Mouse (Mus musculus) forebrain, embryonic 10.5 days (tissue): ENCODE measurements at regions not wholly inside any gene's neighbourhood (a gene's known extent, or its start where the extent isn't known, plus 50 kb on each side); places are given as distances from the start of the nearest gene placed in this dataset.

Experiments used
- DNase-seq: peaks from one replicate; pipeline ENCODE4 v3.0.0-alpha.2; 2017; ENCODE audit warnings: low spot score; ENCODE audit errors: extremely low spot score
- H3K27ac ChIP-seq: fragments of 300-500 bp; sonication (generic); 2 replicates; pipeline ENCODE4 v1.5.1; 2016; ENCODE audit warnings: mild to moderate bottlenecking
- H3K27me3 ChIP-seq: fragments of 300-500 bp; sonication (generic); 2 replicates; pipeline ENCODE4 v1.6.1; 2016; ENCODE audit warnings: mild to moderate bottlenecking; ENCODE audit not compliant: poor library complexity, severe bottlenecking
- H3K36me3 ChIP-seq: fragments of 300-500 bp; sonication (generic); replicated peaks from 2 replicates; pipeline ENCODE4 v1.6.1; 2016; ENCODE audit warnings: mild to moderate bottlenecking, moderate library complexity
- H3K4me1 ChIP-seq: fragments of 300-500 bp; sonication (generic); 2 replicates; pipeline ENCODE4 v1.6.1; 2016
- H3K4me3 ChIP-seq: fragments of 300-500 bp; sonication (generic); 2 replicates; pipeline ENCODE4 v1.5.1; 2016; ENCODE audit warnings: mild to moderate bottlenecking, moderate library complexity
- H3K9me3 ChIP-seq: fragments of 300-500 bp; sonication (generic); 2 replicates; pipeline ENCODE4 v1.6.1; 2016; ENCODE audit warnings: mild to moderate bottlenecking, moderate library complexity
- WGBS: fragments of 180-500 bp; shearing (Covaris S2); methylation state at CpG from one replicate; pipeline ENCODE4 v1.1.7; 2016; 5-methylcytosine and 5-hydroxymethylcytosine counted together

DNA sequence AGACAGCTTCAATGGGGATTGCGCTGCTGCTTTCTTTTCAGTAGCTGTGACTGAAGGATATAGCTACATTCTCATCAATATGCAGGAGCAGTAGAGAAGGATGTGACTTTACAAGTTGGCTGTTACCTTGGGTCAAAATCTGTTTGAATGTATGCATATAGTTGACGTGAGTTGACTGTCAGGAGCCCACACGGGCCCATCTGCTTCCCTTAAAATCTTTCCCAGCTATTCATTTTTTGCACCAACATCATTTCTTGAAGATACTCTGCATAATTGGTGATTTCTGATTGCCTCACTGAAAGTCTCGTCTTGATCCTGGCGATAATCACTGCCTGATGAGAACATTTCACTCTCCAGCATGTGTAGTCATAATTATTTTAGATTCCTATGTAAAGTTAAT, 92.7 kb upstream of the Rnd3 start:
- WGBS, result 76% methylated on average over 5 of the region's 5 CpGs
- no peaks in the 10 kb centered on the region for H3K9me3 ChIP-seq
- H3K4me3 ChIP-seq, result no peak overlapping the region
- H3K27ac ChIP-seq, result no peak overlapping the region
- H3K27me3 ChIP-seq, result no peaks in the 10 kb centered on the region
- DNase-seq, result no peak
- peaks cover 16% of the 10 kb centered on the region for H3K4me1 ChIP-seq
- H3K36me3 ChIP-seq, result no peaks in the 10 kb centered on the region

DNA sequence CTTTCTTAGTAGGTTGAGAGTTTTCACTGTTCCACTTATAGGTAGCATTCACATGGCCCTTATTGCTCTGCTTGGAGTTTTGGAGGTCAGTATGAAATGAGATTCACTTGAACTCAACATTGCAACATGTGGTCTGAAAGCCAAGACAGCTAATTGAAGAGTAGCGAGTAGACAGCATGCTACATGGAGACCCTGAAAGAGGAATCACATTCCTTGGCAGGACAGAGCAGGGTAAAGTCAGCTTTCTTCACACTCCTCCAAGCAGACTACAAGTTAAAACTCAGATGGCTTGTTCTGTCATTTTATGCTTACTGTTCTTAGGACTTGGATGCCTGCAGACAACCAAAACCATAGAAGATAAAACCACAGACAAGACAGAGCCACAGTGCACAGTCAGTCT, 91.1 kb upstream of the Rnd3 start:
- Histone ChIP-seq H3K4me1 (peaks cover 16% of the 10 kb centered on the region), H3K27me3 (no peaks in the 10 kb centered on the region), H3K4me3 (no peak overlapping the region), H3K27ac (no peak overlapping the region), H3K36me3 (no peaks in the 10 kb centered on the region), H3K9me3 (no peaks in the 10 kb centered on the region)
- DNase-seq, result no peak
- 91% methylated on average over 1 of the region's 1 CpGs for WGBS

DNA sequence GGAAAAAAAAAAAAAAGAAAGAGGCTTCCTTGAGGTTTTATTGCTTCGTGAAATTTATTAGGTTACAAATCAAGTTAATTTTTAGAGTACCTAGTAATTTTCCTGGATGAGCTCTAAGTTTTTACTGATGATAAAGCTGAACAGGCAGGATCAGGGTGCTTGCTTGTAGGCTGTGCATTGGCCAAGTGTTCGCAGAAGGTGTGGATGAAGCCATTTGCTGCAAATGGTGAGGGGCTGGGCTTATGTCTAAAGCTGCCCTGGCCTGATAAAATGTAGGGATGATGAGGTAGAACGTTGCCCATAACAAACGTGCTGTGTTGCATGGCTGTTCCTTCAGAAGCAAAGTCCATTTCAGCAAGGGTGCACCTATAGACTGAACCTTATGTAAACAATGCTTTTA, 90.1 kb upstream of the Rnd3 start:
- 70% methylated on average over 4 of the region's 4 CpGs for WGBS
- Histone ChIP-seq H3K27me3 (no peaks in the 10 kb centered on the region), H3K4me3 (no peak overlapping the region)

DNA sequence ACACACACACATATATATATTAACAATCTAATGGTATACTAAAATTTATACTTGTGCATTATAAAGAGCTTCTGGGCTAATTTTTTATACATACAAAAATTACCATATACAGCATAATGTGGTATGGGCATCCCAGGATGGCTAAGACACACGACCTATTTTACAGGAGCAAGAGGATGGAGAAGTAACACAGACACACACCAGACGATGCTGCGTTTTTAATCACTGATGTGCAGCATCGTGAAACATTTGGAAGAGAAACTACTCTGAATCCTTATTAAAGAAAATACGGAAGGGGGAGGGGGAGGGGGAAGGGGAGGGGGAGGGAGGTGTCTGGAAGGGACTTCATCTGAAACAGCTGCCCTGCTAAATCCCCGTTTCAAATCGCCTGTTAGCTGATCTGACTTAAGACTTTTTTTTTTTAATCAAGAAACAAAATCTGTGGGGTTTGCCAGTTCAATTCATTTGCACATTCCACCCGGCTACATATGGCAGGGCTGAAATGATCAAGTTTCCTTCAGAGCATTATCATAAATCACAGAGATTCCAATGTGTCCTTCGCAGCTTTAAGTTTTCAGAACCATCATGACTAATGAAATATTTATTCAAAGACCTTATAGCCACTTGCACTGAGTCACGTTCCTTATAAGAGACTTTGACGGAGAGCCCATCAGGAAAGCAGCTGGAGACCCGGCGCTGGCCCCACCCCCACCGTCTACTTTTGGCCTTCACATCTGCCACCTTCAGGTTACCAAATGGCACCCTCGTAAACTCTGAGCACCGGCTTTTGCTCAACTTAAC, 89.4 kb upstream of the Rnd3 start:
- no peak for DNase-seq
- 21% methylated on average over 16 of the region's 16 CpGs for WGBS
- H3K4me3 ChIP-seq, result no peak overlapping the region; the same call in 1 of the 2 replicates

More for the DNA sequence above, 90.1 kb upstream of the Rnd3 start:
- Histone ChIP-seq H3K27ac (no peak overlapping the region), H3K9me3 (no peaks in the 10 kb centered on the region), H3K4me1 (peaks cover 16% of the 10 kb centered on the region), H3K36me3 (no peaks in the 10 kb centered on the region)
- no peak for DNase-seq

DNA sequence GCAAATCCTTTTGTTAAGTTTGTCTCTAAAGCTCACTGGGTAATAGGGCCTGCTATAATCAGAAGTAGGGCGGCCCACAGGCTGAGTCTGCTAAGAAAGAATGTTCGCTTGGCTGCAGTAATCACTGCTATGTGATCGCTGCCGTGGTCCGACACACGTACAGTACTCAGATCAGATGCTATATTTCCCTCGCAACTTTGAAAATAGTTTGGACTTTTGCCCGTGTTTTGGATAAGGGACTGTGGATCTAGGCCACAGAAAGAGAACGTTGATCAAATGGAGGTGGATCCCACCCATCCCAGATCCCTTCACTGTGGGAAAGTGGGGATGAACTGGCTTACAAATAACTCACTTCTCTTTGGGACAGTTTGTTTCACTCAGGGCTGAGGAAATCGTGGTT, 88.5 kb upstream of the Rnd3 start:
- WGBS, result 90% methylated on average over 10 of the region's 10 CpGs
- no peak overlapping the region for H3K4me3 ChIP-seq
- H3K36me3 ChIP-seq, result no peaks in the 10 kb centered on the region
- DNase-seq, result no peak
- no peaks in the 10 kb centered on the region for H3K9me3 ChIP-seq
- no peak overlapping the region for H3K27ac ChIP-seq
- no peaks in the 10 kb centered on the region for H3K27me3 ChIP-seq
- H3K4me1 ChIP-seq, result peaks cover 16% of the 10 kb centered on the region

More for the DNA sequence above, 89.4 kb upstream of the Rnd3 start:
- Histone ChIP-seq H3K27ac (no peak overlapping the region), H3K36me3 (no peaks in the 10 kb centered on the region), H3K27me3 (no peaks in the 10 kb centered on the region), H3K4me1 (peaks cover 16% of the 10 kb centered on the region), H3K9me3 (no peaks in the 10 kb centered on the region)

DNA sequence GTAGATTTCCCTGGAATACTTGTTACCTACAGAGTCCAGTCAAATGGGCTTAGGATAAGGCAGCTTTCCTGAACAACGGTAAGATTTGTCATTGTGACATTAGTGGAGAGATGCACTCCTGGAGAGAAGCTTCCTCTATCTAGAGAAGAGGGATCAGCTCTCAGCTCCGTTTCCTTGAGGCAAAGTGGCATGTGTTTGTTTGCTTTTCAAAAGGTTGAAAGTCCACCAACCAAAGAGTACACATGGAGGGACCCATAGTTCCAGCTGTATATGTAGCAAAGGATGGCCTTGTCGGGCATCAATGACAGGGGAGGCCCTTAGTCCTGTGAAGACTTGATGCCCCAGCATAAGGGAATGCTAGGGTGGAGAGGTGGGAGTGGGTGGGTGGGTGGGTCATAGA, 87.9 kb upstream of the Rnd3 start:
- no peak for DNase-seq
- 81% methylated on average over 3 of the region's 3 CpGs for WGBS
- no peaks in the 10 kb centered on the region for H3K36me3 ChIP-seq
- H3K9me3 ChIP-seq, result no peaks in the 10 kb centered on the region
- no peak overlapping the region for H3K4me3 ChIP-seq
- peaks cover 16% of the 10 kb centered on the region for H3K4me1 ChIP-seq
- no peak overlapping the region for H3K27ac ChIP-seq
- no peaks in the 10 kb centered on the region for H3K27me3 ChIP-seq

DNA sequence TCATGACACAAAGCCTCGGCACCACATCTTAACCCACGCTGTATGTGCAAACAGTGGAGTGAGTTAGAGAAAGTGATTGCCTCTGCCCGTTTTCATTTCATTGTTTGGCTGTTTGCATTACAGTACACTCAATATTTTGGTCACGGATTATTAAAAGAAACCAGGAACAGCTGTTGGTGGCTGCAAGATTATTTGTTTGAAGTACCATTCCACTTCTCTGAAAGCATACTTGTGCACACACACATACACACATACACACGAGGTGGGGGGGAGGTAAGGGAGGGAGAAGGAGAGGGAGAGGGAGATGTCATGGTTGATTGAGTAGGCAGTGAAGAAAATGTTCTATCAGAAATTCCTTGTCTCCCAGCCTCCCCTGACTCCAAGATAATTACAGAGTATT, 85.5 kb upstream of the Rnd3 start:
- no peaks in the 10 kb centered on the region for H3K9me3 ChIP-seq
- H3K4me1 ChIP-seq, result peaks cover 12% of the 10 kb centered on the region
- no peak overlapping the region for H3K4me3 ChIP-seq
- no peaks in the 10 kb centered on the region for H3K27me3 ChIP-seq
- H3K36me3 ChIP-seq, result no peaks in the 10 kb centered on the region
- DNase-seq, result no peak
- WGBS, result 77% methylated on average over 5 of the region's 5 CpGs
- H3K27ac ChIP-seq, result no peak overlapping the region

DNA sequence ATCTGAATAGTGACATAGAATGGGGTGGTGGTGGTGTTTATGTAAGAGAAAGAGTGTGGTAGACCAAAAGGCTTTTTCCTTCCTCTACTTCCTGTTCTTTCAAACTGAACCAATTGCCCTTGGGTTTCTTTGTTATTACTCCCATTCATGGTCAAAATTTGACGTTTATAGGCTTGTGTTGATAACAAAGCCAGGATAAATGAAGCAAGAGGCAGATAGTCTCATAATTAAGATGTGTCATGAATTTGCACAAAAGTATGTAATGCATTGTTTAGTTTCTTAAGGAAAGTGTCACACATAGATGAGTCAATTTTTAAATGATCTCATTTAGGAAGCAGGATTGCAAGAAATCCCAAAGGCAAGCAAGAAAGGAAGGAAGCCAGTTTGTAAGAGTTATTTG, 73.9 kb upstream of the Rnd3 start:
- Histone ChIP-seq H3K27ac (no peak overlapping the region), H3K9me3 (no peaks in the 10 kb centered on the region), H3K27me3 (no peaks in the 10 kb centered on the region), H3K4me1 (peaks cover 10% of the 10 kb centered on the region; the same call in 1 of the 2 replicates), H3K4me3 (no peak overlapping the region), H3K36me3 (no peaks in the 10 kb centered on the region)
- 34% methylated on average over 1 of the region's 1 CpGs for WGBS
- no peak for DNase-seq

DNA sequence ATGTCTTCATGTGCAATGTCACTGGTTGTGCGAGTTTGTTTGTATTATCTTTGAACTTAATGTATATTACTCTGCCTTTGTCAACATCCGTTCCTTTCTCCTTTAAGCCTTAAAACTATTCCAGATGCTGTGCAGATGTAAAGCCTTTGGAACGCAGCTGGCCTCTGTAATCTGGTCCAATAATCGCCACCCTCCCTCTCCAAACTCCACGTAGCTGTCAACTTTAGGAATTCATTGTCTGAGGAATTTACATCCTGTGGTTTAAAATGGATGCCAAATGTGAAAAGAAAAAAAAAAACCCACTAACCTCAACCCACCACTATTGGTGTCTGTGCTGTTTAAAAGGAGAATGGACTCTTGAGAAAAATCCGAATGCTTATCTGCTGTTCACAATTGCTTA, 70.8 kb upstream of the Rnd3 start:
- no peaks in the 10 kb centered on the region for H3K36me3 ChIP-seq
- H3K4me3 ChIP-seq, result no peak overlapping the region
- DNase-seq, result no peak
- H3K9me3 ChIP-seq, result no peaks in the 10 kb centered on the region
- peaks cover 10% of the 10 kb centered on the region; the same call in 1 of the 2 replicates for H3K4me1 ChIP-seq
- H3K27ac ChIP-seq, result no peak overlapping the region
- no peaks in the 10 kb centered on the region for H3K27me3 ChIP-seq
- 63% methylated on average over 6 of the region's 6 CpGs for WGBS

DNA sequence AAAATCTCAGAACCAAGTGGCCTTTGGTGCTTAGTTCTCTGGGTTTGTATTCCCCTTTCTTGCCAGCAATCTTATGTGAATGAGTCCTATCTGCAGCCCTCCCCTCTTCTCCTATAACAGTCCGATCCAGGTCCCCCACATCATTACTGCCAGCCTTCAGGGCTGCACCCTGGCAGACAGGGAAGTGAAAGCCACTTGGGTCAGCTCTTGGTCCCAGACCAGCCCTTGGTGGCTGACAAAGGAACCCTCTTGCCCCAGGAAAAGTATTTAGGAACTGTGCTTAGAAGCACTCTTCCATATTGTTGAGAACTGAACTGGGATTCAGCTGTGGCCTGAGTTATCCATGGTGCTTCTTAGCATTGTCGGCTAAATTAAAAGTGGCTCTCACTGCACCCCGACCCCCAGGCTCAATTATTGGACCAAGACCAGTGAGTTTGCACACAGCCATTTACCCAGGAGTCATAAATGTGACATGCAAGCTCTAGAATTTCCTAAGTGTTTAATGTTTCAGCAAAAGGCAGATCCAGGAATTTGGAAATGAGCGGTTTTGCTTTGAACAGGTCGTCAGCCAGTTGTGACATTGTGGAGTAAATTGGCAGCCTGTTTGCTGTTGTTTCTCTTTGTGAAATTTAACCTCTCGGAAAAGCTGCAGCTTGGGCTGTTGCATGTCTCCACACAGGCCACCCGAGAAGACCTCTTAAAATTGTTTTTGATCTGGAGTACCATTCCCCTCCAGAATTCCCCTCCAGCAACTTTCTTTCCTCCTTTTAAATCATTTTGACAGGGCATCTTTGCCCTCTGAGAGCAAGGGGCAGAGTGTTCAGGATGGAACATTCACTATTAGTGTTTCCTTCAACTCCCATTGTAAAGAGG, 58.5 kb upstream of the Rnd3 start:
- WGBS, result 69% methylated on average over 7 of the region's 7 CpGs
- Histone ChIP-seq H3K4me3 (no peak overlapping the region), H3K27me3 (no peaks in the 10 kb centered on the region), H3K36me3 (no peaks in the 10 kb centered on the region), H3K27ac (peak overlapping the region; percentile 11; the same call in 1 of the 2 replicates), H3K4me1 (peaks cover 15% of the 10 kb centered on the region), H3K9me3 (no peaks in the 10 kb centered on the region)
- DNase-seq, result no peak

DNA sequence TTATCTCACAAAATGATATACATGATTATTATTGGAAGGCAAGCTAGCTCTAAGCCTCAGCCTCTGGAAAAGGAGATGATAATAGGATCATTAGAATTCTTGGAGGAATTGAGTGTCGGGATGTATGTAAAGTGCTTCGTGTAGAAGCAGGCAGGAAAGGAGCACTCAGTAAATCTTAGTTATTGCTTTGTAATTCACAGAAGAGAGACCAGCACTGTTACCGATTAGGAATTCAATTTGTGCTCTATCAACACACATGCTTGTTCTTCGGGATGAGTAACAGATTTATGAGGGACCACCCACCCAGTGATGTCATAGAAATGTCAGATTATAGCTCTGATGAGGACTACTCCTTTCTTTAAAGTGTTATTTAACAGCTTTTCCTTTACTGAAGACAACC, 57.4 kb upstream of the Rnd3 start:
- Histone ChIP-seq H3K4me3 (no peak overlapping the region), H3K27ac (no peak overlapping the region), H3K9me3 (no peaks in the 10 kb centered on the region), H3K4me1 (peaks cover 15% of the 10 kb centered on the region), H3K27me3 (no peaks in the 10 kb centered on the region), H3K36me3 (no peaks in the 10 kb centered on the region)
- WGBS, result 76% methylated on average over 4 of the region's 4 CpGs
- no peak for DNase-seq
